Mouse (Mus musculus) CH12.LX (cell line): Measurements from ENCODE around the gene Dcst2.

Experiments used
- CHD2 ChIP-seq: IDR thresholded peaks from 2 replicates; pipeline ENCODE4 v1.6.1; 2011; ENCODE audit warnings: low read length, improper control_type of control experiment
- CTCF ChIP-seq, 2 experiments: IDR thresholded peaks in 1 of 2; conservative IDR thresholded peaks in 1 of 2; 2 replicates each; pipeline ENCODE4 v1.5.1; 2011 to 2012; ENCODE audit warnings: low read depth in 2 of 2, low read length in 2 of 2, improper control_type of control experiment in 1 of 2, inconsistent platforms in 1 of 2, mild to moderate bottlenecking in 1 of 2, moderate library complexity in 1 of 2
- MAFK ChIP-seq: IDR thresholded peaks from 2 replicates; pipeline ENCODE4 v1.6.1; 2011; ENCODE audit warnings: low read length, improper control_type of control experiment; ENCODE audit not compliant: insufficient replicate concordance
- MAX ChIP-seq: IDR thresholded peaks from 2 replicates; pipeline ENCODE4 v1.6.1; 2011; ENCODE audit warnings: low read length, improper control_type of control experiment
- MEF2A ChIP-seq: IDR thresholded peaks from 2 replicates; pipeline ENCODE4 v1.6.1; 2014; ENCODE audit warnings: low read depth, mild to moderate bottlenecking, inconsistent platforms, low read length, improper control_type of control experiment, borderline replicate concordance
- RCOR1 ChIP-seq: conservative IDR thresholded peaks from 2 replicates; pipeline ENCODE4 v1.6.1; 2012; ENCODE audit warnings: low read depth, mild to moderate bottlenecking, inconsistent platforms, low read length, improper control_type of control experiment
- ZC3H11A ChIP-seq: IDR thresholded peaks from 2 replicates; pipeline ENCODE4 v1.6.1; 2012; ENCODE audit warnings: low read depth, mild to moderate bottlenecking, inconsistent platforms, low read length, improper control_type of control experiment

- TF ChIP-seq RCOR1: no peak
- no peak for TF ChIP-seq MEF2A
- TF ChIP-seq CTCF (conservative IDR thresholded peaks at IDR 0.05 in 1 of 2, IDR thresholded peaks at IDR 0.05 in 1 of 2; ENCODE audit: low read depth in 2 of 2, low read length in 2 of 2): no peak
- no peak for TF ChIP-seq MAX
- no peak for TF ChIP-seq ZC3H11A
- TF ChIP-seq MAFK: no peak
- TF ChIP-seq CHD2: no peak
Measured at GRCm38 (mm10) chr3:89337721-89338578, 23.8 kb upstream of the Dcst2 start, which contains the start of gene Efna4.
